Mouse (Mus musculus) bone marrow macrophage, adult 2 months (primary cell): ENCODE measurements around the gene Bach2.

ENCODE experiments used
- CTCF ChIP-seq: IDR thresholded peaks from 2 replicates; pipeline ENCODE4 v1.5.1; 2012; ENCODE audit warnings: low read depth, mild to moderate bottlenecking, low read length, moderate library complexity
- POLR2A ChIP-seq: IDR thresholded peaks from 2 replicates; pipeline ENCODE4 v1.6.1; 2012; ENCODE audit warnings: mild to moderate bottlenecking, low read depth, low read length, borderline replicate concordance

DNA sequence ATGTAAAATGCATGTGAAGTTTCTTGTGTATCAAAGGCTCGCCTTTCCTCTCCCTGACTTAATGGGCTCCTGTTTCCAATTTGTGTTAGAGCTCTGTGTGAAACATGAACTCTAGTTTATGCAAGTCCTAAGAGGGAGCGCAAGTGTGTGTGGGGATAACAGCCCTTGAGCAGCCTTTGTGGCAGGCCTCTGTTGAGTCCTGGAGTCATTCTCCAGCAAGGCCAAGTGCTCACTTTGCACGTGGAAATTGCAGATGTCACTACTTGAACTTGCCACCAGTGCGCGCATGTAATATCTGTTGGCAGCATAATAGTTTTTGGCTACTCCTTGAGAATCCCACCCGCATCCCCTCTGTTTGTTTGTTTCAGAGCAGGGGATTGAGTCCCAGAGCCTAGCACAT is 28.1 kb downstream of the Bach2 start:
- TF ChIP-seq POLR2A: no peak
- TF ChIP-seq CTCF: no peak
